Mouse (Mus musculus) small intestine, adult 2 months (tissue): ENCODE results near the gene Hs3st3b1.

ENCODE experiments used
- CTCF ChIP-seq: fragments of 200-500 bp; IDR thresholded peaks from 2 replicates; pipeline ENCODE4 v1.5.1; 2012; ENCODE audit warnings: low read depth, mild to moderate bottlenecking, control low read depth, inconsistent platforms, low read length, moderate library complexity, mixed read lengths; ENCODE audit not compliant: insufficient replicate concordance, insufficient read length; ENCODE audit errors: extremely low read depth
- POLR2A ChIP-seq: fragments of 200-500 bp; IDR thresholded peaks from 2 replicates; pipeline ENCODE4 v1.6.1; 2012; ENCODE audit warnings: low read depth, mild to moderate bottlenecking, control low read depth, inconsistent platforms, low read length, moderate library complexity

GRCm38 (mm10) chr11:63951831-63952631 is 29.9 kb upstream of the Hs3st3b1 start:
- TF ChIP-seq CTCF, result no peak
- no peak for TF ChIP-seq POLR2A
